Comparison of ENCODE assay signal across 8 mouse cellular contexts in genomic region chr19:46572951-46573937, GRCm38 (mm10). TPM values are rescaled to one million over a fixed set of nuclear protein-coding genes. Genes with fewer than 3 reads are reported as not detected.
DNase-seq lines count a peak whose midpoint lies in the region; ATAC-seq lines count a peak whose summit lies in the region.

TSS of gene Arl3 (minus strand) at chr19:46573198.
TSS of gene Sfxn2 (plus strand) at chr19:46573365.

- peak within 1 kb of the TSS; percentile 87 for H3K4me2 ChIP-seq in hindbrain, embryonic 14.5 days (replicated peaks)

- no peaks in the 10 kb centered on the region for H3K27me3 ChIP-seq in hindbrain, embryonic 14.5 days (ENCODE audit: control insufficient read depth, insufficient read depth, low read length)

- no peaks in the 10 kb centered on the region for H3K9me3 ChIP-seq in hindbrain, embryonic 14.5 days (ENCODE audit: control insufficient read depth, low read length)

- under 1% methylated on average over 66 of the region's 67 CpGs for WGBS in hindbrain, embryonic 14.5 days

- peak within 1 kb of the TSS; percentile 78 for H3K9ac ChIP-seq in hindbrain, embryonic 14.5 days

- no peaks in the 10 kb centered on the region for H3K36me3 ChIP-seq in hindbrain, embryonic 14.5 days (replicated peaks; ENCODE audit: control insufficient read depth, insufficient read depth)

- ATAC-seq in hindbrain, embryonic 14.5 days (ENCODE audit: low FRiP score): peak; percentile 97

- H3K4me1 ChIP-seq in hindbrain, embryonic 14.5 days (replicated peaks; ENCODE audit: control insufficient read depth, insufficient read depth, low read length): peaks cover 18% of the 10 kb centered on the region; the same call in 1 of the 2 replicates

- H3K4me3 ChIP-seq in hindbrain, embryonic 14.5 days (replicated peaks; ENCODE audit: low read length): peak within 1 kb of the TSS; percentile 74

- DNase-seq in R1 (ENCODE audit: low read depth, low spot score): peak; percentile 97
- peak; percentile 94 to 98 for DNase-seq in cerebellum, postnatal 25 days
- peak; percentile 85 for DNase-seq in frontal cortex, postnatal 25 days (ENCODE audit: low spot score in 2 of 2)
- peak; percentile 96 for DNase-seq in hindbrain, embryonic 14.5 days (ENCODE audit: low spot score)
- DNase-seq in layer of hippocampus, postnatal 36 days: peak; percentile 91 to 93
- peak; percentile 97 for DNase-seq in lung, postnatal 36 days
- DNase-seq in retina, postnatal 1 day: peak; percentile 98
- peak; percentile 80 to 93 for DNase-seq in urinary bladder, adult 18-20 months (ENCODE audit: low spot score in 2 of 2)

- peak within 1 kb of the TSS; percentile 82 for H3K27ac ChIP-seq in hindbrain, embryonic 14.5 days

RNA-seq across cellular contexts. Expression of gene Arl3, which starts in this region (rescaled TPM):
- polyA plus RNA-seq in hindbrain, embryonic 14.5 days (2014; fragmentation: Nextera tagmentation; extraction: Ambion mirVana): 130 and 141 TPM in 2 replicates
- total RNA-seq in layer of hippocampus, postnatal 36 days (2021): 100 to 1,000 TPM; 123 to 126 TPM

RNA-seq across cellular contexts. Expression of gene Sfxn2, which starts in this region (rescaled TPM):
- polyA plus RNA-seq in hindbrain, embryonic 14.5 days (2014; fragmentation: Nextera tagmentation; extraction: Ambion mirVana): 7.2 and 8.4 TPM in 2 replicates
- total RNA-seq in layer of hippocampus, postnatal 36 days (2021): 1 to 10 TPM; 4.9 to 8.5 TPM

Comparison
In these comparisons a context has a peak if more than half of its experiments do, and no peak if none do; other contexts are left out.
1. Peak in every context shown above with its lines: DNase-seq, ATAC-seq, H3K4me3 ChIP-seq and H3K27ac ChIP-seq.